Mouse (Mus musculus): ENCODE data around the gene Catsper3. TPM values are rescaled to one million over a fixed set of nuclear protein-coding genes. Genes with fewer than 3 reads are reported as not detected.

Gene Catsper3
- polyA plus RNA-seq, 1 experiment: 0.05 TPM

DNA sequence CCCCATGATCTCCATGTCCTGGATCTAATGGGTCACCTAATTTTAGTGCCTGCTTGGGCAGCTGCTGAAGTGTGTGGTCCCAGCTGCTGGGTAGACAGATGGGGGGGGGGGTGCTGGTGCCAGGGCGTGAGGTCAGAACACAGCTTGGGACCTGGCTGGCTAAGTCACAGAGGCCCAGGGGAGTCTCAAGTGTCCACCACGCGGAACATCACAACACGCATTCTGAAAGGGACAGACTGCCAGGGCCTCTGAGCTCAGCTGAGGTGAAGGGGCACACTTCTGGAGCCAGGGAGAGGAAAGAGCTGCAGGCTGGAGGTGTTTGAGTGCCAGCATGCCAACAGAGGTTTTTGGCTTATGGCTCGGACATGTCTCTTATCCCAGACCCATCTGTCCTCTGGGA, 66.4 kb downstream of the Catsper3 start:
- H3K27me3 ChIP-seq (ENCODE audit: control insufficient read depth, insufficient read depth, insufficient read length): peaks cover 79% of the 10 kb centered on the region
- TF ChIP-seq MYOD1 (IDR thresholded peaks at IDR 0.05; ENCODE audit: control insufficient read depth, insufficient read length, low read depth) (no peak), CTCF (IDR thresholded peaks at IDR 0.05; ENCODE audit: control insufficient read depth, insufficient read depth, insufficient read length) (no peak), MAX (IDR thresholded peaks at IDR 0.05) (no peak), FOSL1 (IDR thresholded peaks at IDR 0.05; ENCODE audit: insufficient read depth, low read length, poor library complexity, severe bottlenecking) (no peak), USF1 (IDR thresholded peaks at IDR 0.05; ENCODE audit: low read depth) (no peak)
- no peaks in the 10 kb centered on the region for H3K36me3 ChIP-seq (ENCODE audit: control insufficient read depth, insufficient read depth)
- H3K79me3 ChIP-seq (ENCODE audit: low read depth): no peaks in the 10 kb centered on the region
- no peaks in the 10 kb centered on the region for H3K79me2 ChIP-seq (ENCODE audit: control insufficient read depth, insufficient read depth)
- H3K4me3 ChIP-seq (ENCODE audit: insufficient read depth, poor library complexity, severe bottlenecking): no peak overlapping the region
- no peak overlapping the region for H3ac ChIP-seq (ENCODE audit: control insufficient read depth, insufficient read length, low read depth)

GRCm38 (mm10) chr13:55852205-55852604, 67.8 kb downstream of the Catsper3 start:
- Histone ChIP-seq H3ac (ENCODE audit: control insufficient read depth, insufficient read length, low read depth) (no peak overlapping the region), H3K27me3 (ENCODE audit: control insufficient read depth, insufficient read depth, insufficient read length) (peaks cover 77% of the 10 kb centered on the region), H3K4me3 (ENCODE audit: insufficient read depth, poor library complexity, severe bottlenecking) (no peak overlapping the region), H3K36me3 (ENCODE audit: control insufficient read depth, insufficient read depth) (no peaks in the 10 kb centered on the region), H3K79me2 (ENCODE audit: control insufficient read depth, insufficient read depth) (no peaks in the 10 kb centered on the region), H3K79me3 (ENCODE audit: low read depth) (no peaks in the 10 kb centered on the region)
- TF ChIP-seq USF1 (IDR thresholded peaks at IDR 0.05; ENCODE audit: low read depth): no peak

DNA sequence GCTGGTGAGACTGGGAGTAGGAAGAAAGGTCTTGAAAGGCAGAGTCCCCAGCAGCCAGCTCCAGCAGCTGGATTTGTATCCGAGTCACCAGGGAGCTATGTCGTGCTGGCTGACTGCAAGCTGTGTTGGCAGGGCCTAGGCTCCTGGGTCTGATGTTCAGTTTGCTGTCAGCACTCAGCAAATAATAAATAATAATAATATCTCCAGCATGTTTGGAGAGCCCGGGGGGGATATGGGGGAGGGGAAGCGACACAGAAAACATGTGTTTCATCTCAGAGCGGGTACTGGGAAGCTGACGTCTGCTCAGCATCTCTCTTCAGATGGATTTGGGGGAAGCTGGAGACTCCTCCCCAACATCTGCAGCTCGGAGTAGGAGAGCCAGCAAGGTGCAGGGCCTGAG, 71.4 kb downstream of the Catsper3 start:
- Histone ChIP-seq H3K27me3 (ENCODE audit: control insufficient read depth, insufficient read depth, insufficient read length) (peaks cover 87% of the 10 kb centered on the region), H3K79me3 (ENCODE audit: low read depth) (no peaks in the 10 kb centered on the region)
- TF ChIP-seq FOSL1 (IDR thresholded peaks at IDR 0.05; ENCODE audit: insufficient read depth, low read length, poor library complexity, severe bottlenecking) (no peak), MYOG (IDR thresholded peaks at IDR 0.05; ENCODE audit: control insufficient read depth, extremely low read depth, insufficient read length) (no peak), USF1 (IDR thresholded peaks at IDR 0.05; ENCODE audit: low read depth) (no peak), CEBPB (IDR thresholded peaks at IDR 0.05; ENCODE audit: low read depth) (no peak), CTCF (IDR thresholded peaks at IDR 0.05; ENCODE audit: control insufficient read depth, insufficient read depth, insufficient read length) (no peak), MAX (IDR thresholded peaks at IDR 0.05) (no peak), MYOD1 (IDR thresholded peaks at IDR 0.05; ENCODE audit: control insufficient read depth, insufficient read length, low read depth) (no peak)

GRCm38 (mm10) chr13:55858463-55858862, 74.1 kb downstream of the Catsper3 start:
- no peak overlapping the region for H3ac ChIP-seq (ENCODE audit: control insufficient read depth, insufficient read length, low read depth)
- no peaks in the 10 kb centered on the region for H3K79me2 ChIP-seq (ENCODE audit: control insufficient read depth, insufficient read depth)
- TF ChIP-seq FOSL1 (IDR thresholded peaks at IDR 0.05; ENCODE audit: insufficient read depth, low read length, poor library complexity, severe bottlenecking): no peak
- TF ChIP-seq CTCF (IDR thresholded peaks at IDR 0.05; ENCODE audit: control insufficient read depth, insufficient read depth, insufficient read length): no peak
- TF ChIP-seq CEBPB (IDR thresholded peaks at IDR 0.05; ENCODE audit: low read depth): no peak
- H3K79me3 ChIP-seq (ENCODE audit: low read depth): no peaks in the 10 kb centered on the region
- H3K36me3 ChIP-seq (ENCODE audit: control insufficient read depth, insufficient read depth): no peaks in the 10 kb centered on the region
- H3K27me3 ChIP-seq (ENCODE audit: control insufficient read depth, insufficient read depth, insufficient read length): peaks cover 67% of the 10 kb centered on the region
- H3K4me3 ChIP-seq (ENCODE audit: insufficient read depth, poor library complexity, severe bottlenecking): no peak overlapping the region

More for the DNA sequence above, 71.4 kb downstream of the Catsper3 start:
- H3K36me3 ChIP-seq (ENCODE audit: control insufficient read depth, insufficient read depth): no peaks in the 10 kb centered on the region
- H3ac ChIP-seq (ENCODE audit: control insufficient read depth, insufficient read length, low read depth): no peak overlapping the region
- H3K4me3 ChIP-seq (ENCODE audit: insufficient read depth, poor library complexity, severe bottlenecking): no peak overlapping the region
- no peaks in the 10 kb centered on the region for H3K79me2 ChIP-seq (ENCODE audit: control insufficient read depth, insufficient read depth)

Other genes with a start within 250 kb of the Catsper3 start
- gene Ddx41, start 247.9 kb upstream of the Catsper3 start, polyA plus RNA-seq (2012; fragmentation: generic; extraction: Trizol): 65.4 TPM
- 15.9 TPM for gene Fam193b, start 213.4 kb upstream of the Catsper3 start, polyA plus RNA-seq (2012; fragmentation: generic; extraction: Trizol)
- gene Tmed9, start 210.8 kb upstream of the Catsper3 start, polyA plus RNA-seq (2012; fragmentation: generic; extraction: Trizol): 191 TPM
- gene B4galt7, start 184.7 kb upstream of the Catsper3 start, polyA plus RNA-seq (2012; fragmentation: generic; extraction: Trizol): 16.1 TPM
- 32.1 TPM for gene Caml, start 161.6 kb upstream of the Catsper3 start, polyA plus RNA-seq (2012; fragmentation: generic; extraction: Trizol)
- 15.2 TPM for gene Ddx46, start 149.5 kb upstream of the Catsper3 start, polyA plus RNA-seq (2012; fragmentation: generic; extraction: Trizol)
- gene B230219D22Rik, start 91.4 kb upstream of the Catsper3 start, polyA plus RNA-seq (2012; fragmentation: generic; extraction: Trizol): 15.8 TPM
- 34.8 TPM for gene Txndc15, start 69.9 kb upstream of the Catsper3 start, polyA plus RNA-seq (2012; fragmentation: generic; extraction: Trizol)
- gene Pcbd2, start 57.2 kb upstream of the Catsper3 start, polyA plus RNA-seq (2012; fragmentation: generic; extraction: Trizol): 41.0 TPM
- gene Pitx1, start 51.6 kb downstream of the Catsper3 start, polyA plus RNA-seq (2012; fragmentation: generic; extraction: Trizol): not detected

Data from C2C12 (cell line).